Mouse (Mus musculus) kidney, postnatal 10 days (tissue): Measurements from ENCODE around the gene Map3k1.

Experiments
- DNase-seq: peaks from one replicate; pipeline ENCODE4 v3.0.0; 2021; ENCODE audit warnings: mixed read lengths

Map3k1 gene

DNA sequence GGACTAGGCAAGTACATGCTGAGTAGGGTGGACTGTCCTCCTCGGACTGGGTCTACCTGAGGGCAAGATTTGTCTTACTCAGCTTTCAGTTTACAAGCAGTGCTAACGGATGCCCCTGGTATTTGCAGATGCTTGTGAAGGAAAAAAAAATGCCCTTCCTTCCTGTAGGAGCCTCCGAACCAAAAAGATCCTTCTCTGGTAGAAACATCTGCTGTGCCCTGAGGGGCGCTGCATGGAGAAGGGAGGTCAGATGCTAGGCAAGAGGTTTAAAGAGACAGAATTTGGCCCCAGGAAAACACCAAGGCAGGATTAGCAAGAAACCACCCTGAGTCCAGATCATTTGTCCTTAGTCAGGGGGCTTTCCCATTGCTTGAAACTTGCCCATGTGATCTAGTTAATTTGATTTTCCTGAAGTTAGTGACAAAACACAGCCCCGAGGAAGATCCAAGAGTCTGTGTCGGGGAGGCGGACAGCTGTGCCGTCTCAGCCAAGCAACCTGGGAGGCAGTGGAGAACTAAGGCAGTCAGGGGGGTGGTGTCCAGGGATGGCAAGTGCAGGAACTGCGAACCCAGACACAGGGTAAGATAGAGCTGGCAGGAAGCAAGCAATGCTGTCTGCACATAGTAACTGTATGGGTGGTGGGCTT is 19.2 kb downstream of the Map3k1 start:
- peak; percentile 52 for DNase-seq

DNA sequence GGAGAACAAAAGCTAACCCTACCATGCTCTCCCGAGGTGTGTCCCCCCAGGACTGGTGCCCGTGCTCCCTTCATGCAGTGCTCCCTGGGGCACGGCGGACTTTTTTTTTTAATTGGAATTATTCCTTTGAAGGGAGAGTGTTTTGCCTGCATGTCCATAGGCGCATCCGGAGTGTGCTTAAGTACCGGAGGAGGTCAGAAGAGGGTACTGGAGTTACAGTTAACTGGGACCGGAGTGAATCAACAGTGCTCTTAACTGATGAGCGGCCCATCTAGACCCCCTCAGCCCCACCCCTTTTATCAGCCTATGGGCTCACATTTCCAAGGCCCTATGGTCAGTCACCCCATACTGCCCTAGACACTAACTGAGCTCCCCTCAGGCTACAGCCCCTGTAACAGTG is 19.9 kb downstream of the Map3k1 start:
- DNase-seq, result no peak

DNA sequence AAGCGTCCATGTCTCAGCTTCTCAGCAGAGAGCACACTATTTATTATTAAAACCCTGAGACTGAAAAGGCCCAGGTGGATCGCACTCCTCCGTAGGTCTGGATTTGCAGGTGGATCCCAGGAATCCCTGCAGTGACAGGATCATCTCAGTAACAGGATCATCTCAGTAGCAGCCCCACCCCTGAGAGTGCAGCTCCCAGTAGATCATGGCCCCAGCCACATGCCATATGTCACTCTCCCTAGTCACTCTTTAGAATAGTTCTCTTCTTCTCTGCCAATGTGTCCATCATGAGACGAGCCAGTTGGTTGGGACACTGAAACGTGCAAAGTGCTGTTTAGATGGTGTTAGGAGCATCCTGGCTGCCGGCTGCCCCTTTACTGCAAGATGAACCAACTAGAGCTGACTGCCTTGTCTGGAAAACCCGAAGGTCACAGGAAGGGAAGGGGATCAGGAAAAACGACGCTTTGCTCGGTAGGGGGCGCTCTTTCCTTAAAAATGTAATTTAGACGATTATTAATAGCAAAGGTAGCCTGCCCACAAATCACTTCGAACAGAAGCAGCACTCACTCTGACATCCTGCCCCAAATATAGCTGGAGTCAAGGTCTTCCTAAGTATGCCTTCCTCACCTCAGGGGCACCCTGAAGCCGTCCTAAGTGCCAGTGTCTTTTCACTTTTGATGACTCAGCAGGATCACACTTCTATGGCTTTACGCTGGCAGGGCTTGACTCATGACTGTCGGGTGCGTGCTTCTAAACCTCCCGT is 20.8 kb downstream of the Map3k1 start:
- DNase-seq, result peak; percentile 91

DNA sequence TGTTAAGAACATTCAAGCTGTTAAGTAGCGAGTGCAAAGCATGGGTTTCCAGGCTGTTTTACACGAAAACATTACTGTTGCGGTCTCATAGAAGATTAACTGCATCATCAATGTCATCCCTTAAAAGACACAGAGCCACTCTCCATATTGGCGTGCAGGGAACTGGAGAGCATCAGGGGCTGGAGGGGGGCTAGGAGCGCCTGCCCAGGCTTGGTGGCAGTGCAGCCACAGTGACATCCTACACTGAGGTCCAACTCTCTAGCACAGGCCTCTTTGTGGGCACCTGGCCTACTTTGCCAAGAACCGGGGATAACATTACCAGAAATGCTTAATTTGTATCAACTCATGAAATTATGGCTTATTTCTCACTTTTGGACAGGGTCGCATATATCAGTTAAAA is 22.2 kb downstream of the Map3k1 start:
- DNase-seq, result no peak

DNA sequence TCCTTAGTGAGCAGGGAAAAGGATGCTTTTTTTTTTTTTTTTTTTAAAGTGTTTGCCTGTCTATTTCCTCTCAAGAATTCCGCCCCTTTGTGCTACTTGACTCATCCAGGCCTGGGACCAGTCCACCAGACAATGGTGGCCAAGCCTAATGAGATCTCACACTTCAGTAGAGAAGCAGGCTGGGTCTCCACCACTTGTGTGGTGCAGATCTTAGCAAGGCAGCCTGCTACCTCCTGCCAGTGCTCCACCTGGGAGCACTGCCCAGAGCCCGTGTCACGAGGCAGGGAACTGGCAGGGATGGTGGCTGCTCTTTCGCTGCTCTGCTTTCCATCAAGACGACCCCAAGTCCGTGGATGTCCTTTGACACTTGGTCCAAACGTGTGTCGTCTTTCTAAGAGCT is 25.3 kb downstream of the Map3k1 start:
- DNase-seq, result no peak

DNA sequence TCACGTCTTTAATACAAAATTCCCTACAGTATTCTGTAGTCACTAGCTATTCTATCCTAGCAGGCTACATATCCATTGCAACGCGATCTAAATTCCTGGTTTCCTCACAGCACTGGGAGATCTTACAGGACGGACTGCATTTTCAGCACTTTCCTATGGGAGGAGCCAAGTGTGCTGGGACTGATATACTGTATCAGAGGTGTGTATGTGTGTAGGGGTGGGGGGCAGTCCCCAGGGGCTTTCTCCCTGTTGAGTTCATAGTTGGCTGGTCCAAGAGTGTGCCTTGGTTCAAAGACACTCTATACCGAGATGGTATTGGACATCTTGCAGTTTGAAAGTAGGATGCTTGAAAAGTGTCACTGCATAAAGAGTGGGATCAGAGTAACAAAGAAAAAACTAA is 29.3 kb downstream of the Map3k1 start:
- no peak for DNase-seq

DNA sequence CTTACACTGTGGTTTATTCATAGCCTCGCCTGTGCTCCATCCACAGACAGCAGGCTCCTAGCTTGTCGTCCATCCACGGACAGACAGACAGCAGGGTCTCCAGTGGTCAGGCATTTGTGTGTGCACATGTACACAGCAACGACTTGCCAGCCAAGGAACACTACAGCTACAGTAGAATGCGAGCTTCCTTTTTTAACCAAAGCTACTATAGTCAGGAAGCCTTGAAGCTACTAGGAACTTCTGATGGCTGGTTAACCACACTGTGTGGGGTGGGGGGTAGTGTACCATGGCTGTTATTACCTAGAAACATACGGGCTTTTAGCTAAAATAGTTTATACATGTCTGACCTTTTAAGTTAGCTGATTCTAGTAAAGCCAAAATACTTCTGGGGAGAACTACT is 30.2 kb downstream of the Map3k1 start:
- DNase-seq, result no peak

DNA sequence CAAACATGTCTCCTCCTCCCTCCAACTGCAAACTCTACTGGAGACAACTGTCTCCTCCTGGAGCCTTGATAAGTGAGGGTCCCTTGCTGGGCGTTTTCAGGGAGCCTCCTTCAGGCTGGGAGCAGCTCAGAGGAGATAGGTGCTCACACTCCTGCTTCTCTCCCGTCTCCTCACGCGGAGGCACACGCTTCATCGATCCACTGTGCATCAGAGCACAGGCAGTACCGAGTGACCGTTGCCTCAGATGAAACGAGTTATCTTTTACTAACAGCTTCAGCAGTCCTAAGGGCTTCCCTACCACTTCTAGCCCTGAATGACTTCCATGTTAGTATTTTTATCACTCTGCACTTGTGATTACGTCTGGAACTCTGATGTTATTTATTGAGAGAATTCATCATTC is 30.9 kb downstream of the Map3k1 start:
- DNase-seq, result no peak

DNA sequence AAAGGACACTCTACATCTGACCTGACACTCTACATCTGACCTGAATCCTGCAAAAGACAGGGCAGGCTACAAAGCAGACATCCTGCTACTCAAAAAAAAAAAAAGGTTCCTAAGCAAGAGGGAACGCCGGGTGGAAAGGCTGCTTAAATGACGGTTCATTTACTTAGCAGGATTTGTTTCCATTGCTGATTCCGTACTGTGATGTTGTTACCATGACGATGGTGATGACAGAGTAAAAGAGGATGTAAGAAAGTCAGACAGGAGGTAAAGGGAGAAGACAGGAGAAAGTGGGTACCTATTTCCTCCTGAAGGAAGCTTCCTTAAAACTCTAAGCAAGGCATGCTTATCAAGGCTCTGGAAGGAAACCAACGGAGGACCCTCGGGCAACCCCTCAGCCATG is 31.6 kb downstream of the Map3k1 start:
- no peak for DNase-seq

DNA sequence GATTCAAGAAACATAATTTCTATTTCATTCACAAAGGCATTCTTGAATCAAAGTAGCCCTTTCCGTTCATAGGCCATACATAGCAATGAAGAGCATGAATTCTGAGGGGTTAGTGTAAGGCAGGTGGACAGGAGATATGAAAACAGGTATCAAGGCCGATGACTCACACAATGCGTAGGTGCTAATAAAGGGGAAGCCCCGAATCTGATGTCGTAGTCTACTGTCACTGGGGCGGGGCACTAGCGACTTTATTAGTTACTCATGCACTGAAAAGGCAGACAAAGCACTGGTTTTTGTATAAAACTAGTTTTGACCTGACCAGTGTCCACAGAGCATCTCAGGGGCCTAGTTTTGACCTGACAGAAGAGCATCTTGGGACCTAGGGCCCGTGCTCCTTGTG is 36.7 kb downstream of the Map3k1 start:
- no peak for DNase-seq

DNA sequence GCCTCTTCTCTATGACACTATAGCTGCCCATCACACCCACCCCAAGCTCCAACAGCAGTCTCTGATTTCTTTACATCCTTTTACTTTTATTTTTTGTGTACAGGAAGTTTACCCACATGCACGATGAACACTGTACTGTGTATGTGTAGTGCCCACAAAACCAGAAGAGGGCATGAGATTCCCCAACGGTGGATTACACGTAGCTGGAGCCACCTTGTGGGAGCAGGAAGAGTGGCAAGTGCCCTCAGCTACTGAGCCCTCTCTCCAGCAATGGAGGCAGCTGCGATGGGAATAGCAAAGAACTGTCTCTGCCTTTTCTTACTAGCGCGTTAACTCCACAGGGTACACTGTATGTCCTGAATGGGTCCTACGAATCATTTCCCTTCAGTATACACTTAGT is 37.6 kb downstream of the Map3k1 start:
- peak; percentile 73 for DNase-seq

DNA sequence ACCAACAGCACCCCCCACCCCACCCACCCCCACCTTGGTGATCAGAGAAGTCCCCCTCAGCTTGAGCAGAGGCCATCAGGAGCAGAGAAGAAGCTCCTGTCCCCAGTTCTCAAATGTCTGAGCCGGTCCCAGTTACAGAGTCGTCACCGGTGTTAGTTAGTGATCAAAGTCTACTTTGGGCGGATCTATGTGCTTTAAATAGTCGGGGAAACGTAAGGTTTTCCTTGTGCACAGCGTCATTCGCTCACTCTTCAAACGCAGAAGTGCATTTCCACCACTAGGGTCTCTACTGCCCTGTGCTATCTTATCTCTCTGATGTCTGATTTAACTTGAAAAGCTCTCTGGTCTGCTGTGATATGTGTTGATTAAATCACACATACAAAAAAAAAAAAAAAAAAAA is 38.0 kb downstream of the Map3k1 start:
- no peak for DNase-seq

DNA sequence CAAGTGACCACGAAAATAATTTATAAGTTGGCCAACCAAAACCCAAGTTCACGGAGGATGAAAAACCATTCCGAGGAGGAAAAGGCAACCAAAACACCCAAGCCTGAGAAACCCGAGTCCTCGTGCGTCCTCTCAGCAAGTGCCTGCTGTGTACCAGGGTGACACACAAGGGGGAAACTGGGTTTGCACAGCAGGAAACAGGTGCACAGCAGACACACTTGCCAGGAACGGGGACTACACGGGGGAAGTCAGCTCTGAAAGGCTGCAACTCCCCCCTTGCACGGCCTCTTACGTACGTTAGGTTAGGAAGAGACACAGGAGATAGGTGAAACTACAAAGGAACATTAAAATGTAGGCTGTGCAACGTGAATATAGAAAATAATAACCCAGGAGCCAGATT is 46.3 kb downstream of the Map3k1 start:
- no peak for DNase-seq

DNA sequence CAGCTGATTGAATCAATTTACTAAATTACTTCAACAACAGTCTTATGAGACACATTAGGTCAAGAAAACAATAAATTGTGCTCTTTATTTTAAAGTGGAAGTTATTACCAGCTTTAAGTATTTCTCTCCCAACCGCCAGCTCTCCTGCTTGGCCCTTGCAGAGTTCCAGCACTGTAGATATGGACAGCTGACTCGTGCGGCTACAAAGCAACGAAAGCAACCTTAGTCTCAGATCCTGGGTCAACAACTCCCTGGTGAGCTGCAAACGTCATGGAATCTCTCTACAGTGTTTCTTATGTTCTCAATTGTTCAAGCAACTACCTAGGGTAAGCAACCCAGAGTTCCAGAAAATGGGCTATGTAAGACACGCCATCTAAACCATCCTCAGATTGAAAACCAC is 51.8 kb downstream of the Map3k1 start:
- no peak for DNase-seq

DNA sequence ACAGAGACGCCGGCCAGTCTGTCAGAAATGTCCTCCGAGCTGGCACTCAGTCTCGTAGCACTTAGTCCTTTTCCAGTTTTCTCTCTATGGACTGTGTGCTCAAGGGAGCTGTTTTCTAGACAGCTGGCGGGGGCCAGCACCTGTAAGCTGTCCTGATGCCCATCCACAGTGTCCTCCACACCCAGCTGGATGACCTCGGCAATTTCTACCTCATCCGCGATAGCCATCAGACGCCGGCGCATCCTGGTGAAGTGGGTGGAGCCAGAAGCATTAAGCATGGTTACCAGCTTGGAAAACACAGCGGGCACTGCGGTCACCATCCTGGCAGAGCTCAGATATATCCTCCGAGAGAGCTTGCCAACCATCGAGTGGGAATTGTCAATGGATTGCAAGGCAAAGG is 52.9 kb downstream of the Map3k1 start:
- no peak for DNase-seq

DNA sequence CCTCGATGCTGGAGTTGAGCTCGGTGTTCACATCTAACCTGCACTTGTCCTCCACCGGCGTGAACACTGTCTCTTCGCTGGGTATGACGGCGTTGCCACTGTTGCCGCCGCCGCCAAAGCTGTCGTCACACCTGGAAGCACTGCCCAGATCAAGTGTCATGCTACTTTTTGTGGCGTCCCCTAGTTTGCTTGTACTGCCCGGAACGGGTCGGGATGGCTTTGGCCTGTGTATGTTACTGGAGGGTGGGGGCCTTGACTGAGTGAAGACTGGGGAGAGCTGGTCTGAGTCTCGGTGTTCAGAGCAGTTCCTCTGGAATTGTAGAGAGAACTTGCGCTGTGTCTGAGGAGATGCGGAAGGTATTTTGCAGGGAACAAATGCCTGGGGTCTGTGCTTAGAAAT is 53.4 kb downstream of the Map3k1 start:
- DNase-seq, result no peak

DNA sequence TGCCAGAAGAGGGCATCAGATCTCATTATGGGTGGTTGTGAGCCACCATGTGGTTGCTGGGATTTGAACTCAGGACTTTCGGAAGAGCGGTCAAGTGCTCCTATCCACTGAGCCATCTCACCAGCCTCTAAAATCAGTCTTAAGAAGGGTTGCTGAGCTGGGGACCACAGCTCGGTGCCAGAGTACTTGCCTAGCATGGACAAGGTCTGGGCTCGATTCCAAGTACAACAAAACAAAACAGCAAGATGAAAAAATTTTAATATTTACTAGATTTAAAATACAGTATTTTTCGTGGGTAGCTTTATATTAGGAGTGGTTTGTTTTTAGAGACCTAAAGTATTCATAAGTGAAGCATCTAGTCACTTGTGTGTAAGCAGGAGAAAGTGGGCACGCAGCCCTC is 55.5 kb downstream of the Map3k1 start:
- DNase-seq, result no peak

DNA sequence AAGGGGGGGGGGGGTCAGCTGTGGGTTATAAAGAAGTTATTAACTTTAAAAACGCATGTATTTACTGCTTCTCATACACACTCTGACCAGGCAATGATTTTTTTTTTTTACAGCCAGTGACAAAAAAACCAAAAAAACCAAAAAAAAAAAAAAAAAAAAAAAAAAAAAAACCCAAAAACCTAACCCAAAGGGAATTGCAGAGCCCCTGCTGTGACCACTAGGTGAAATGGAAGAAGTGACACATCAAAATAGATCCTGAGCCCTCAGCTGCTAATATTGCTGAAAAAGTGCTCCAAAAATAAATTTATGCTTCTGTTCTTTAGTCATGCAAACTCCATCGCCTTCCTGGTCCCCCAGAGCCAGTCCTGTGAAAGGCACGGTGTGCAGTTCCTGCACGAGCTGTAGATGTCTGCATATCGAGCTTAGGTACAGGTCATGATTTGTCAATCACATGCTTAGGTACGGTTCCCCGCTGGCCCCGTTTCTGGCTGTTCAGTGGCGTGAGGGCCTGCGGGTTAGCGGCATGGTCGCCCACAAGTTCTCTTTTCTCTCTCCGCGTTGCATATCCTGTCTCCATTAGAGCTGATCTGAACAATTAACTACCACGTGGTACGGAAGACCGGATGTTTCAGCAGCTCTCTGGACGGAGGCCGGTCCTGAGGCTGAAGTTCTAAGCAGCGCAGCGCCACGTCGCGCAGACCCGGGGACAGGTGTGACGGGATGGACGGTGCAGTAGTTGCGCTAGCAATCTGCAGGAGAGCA is 60.3 kb downstream of the Map3k1 start:
- no peak for DNase-seq

DNA sequence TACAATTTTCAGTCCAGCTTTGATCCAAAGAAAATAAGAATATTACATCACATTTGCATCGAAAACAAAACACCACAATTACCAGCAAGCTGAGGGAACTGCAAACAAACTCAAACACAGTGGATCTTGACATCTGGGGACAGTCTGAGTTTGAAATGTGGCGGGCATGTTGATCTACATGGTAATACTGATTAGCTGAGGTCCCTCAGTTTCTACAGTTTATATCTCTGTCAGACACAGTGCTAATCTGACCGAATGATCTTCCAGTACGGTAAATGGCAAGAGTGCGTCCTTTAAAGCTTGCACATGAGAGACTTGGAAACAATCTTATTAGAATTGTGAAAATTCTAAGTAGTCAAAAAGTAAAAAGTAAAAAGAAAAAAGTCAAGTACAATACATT is 62.0 kb downstream of the Map3k1 start:
- DNase-seq, result no peak

DNA sequence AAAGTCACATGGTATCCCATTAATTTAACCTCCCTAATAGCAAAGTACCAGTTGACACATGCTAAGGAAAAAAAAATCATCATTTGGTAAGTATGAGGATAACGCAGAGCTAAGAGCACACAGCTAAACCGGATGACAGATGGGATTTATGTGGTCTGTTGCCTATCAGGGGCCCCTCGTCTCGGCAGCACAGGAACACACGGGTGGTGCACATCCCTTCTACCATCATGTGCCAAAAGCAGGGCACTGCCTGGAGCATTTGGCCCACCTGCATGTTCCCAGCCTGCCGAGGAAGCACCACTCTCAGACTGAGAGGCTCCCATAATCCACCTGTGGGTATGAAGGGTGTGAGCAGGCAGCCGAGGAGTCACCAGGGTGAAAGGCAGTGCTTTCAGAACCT is 63.6 kb downstream of the Map3k1 start:
- DNase-seq, result no peak

DNA sequence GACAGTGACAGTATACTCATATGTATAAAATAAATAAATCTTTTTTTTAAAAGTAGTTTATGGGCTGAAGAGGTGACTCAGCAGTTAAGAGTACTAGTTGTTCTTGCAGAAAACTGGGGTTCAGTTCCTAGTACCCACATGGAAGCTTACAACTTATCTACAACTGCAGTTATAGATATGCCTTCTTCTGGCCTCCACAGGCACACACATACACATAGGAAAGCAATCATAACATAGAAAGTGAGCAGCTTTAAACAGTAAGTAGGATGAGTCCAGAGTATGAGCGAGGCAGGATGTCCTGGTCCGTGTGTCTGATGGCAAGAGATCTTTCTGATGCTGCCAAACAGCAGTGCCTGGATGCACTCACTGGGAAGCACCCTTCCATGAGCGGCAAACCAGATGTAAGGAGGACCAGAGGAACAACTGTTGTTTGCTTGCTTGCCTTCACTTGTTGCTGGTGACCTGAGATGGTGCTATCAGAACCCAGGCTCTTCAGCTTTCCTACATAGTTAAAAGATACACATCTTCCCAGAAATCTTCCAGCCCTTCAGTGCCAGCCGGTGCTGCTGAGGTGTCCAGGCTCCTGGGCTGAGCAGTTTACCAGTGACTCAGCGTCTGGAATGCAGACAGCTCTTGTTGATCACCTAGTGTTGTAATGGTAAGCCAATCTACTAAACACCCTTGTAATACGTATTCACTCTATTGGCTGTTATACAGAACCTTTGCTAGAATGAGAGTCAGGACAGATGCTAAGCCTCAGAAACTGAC is 64.4 kb downstream of the Map3k1 start:
- no peak for DNase-seq

DNA sequence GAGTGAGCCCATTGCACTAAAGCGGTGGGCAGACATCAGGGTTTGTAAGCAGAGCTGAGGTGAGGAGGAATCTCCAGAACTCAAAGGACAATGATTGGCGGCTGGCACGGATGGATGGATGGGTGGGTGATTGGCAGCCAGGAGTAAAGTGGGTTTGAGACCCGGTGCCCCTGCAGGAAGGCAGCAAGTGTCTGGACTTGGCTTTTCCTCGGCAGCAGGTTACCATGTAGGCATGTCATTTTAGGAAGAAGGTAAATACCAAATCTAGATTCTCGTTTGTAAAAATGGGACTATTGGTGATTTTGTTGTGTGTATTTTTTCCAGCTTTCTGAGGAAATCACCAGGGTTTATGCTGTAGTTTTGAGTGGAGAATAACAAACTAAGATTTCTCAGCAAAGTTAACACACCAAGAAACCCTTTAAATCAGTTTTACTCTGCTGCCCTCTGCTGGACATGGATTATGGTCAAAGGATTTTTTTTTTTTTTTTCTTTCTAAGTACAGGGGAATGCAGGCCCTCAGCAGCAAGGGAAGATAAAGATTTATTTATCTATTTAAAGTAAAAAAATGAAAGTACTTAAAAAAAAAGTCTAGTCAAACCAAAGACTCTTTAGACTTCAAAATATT is 66.7 kb downstream of the Map3k1 start:
- peak; percentile 76 for DNase-seq
